Mouse (Mus musculus) layer of hippocampus, adult 18-20 months (tissue): Measurements from ENCODE around the gene Scai. TPM values are rescaled to one million over a fixed set of nuclear protein-coding genes. Genes with fewer than 3 reads are reported as not detected.

Source experiments
- total RNA-seq, 2 experiments: library from RNA; stranded (reverse); gene quantifications; 2 replicates each; pipeline ENCODE4 v1.2.3; 2021

Gene Scai
- total RNA-seq, 2 experiments from 2014 or later, result 48.2 to 50.0 TPM

Other genes with a start within 250 kb of the Scai start
- under 1 TPM; 0.71 to 0.79 TPM for gene Wdr38, start 193.3 kb downstream of the Scai start, total RNA-seq
- 10 to 100 TPM; 91.3 to 96.4 TPM for gene Arpc5l, start 185.4 kb downstream of the Scai start, total RNA-seq
- 100 to 1,000 TPM; 283 to 295 TPM for gene Rpl35, start 185.1 kb downstream of the Scai start, total RNA-seq
- 10 to 100 TPM; 31.4 to 34.5 TPM for gene Golga1, start 125.2 kb downstream of the Scai start, total RNA-seq
- gene Ppp6c, start 35.7 kb upstream of the Scai start, total RNA-seq, result 10 to 100 TPM; 67.7 to 68.4 TPM